Mouse (Mus musculus): ENCODE results near the gene Srd5a2.

Srd5a2 gene

GRCm38 (mm10) chr17:73982871-73983270 lies 64.8 kb downstream of the Srd5a2 start:
- no peak for DNase-seq

- no peak for DNase-seq
Measured at GRCm38 (mm10) chr17:73976066-73976465, 71.7 kb downstream of the Srd5a2 start.

GRCm38 (mm10) chr17:73972648-73973047 lies 75.1 kb downstream of the Srd5a2 start:
- no peak for DNase-seq

- DNase-seq: no peak
Measured at GRCm38 (mm10) chr17:73971291-73971690, 76.4 kb downstream of the Srd5a2 start.

- DNase-seq: peak; percentile 63
Measured at GRCm38 (mm10) chr17:73970361-73971027, 77.2 kb downstream of the Srd5a2 start.
